Mouse (Mus musculus) adrenal gland, postnatal 14 days (tissue): ENCODE measurements around the gene Slc13a1. TPM values are rescaled to one million over a fixed set of nuclear protein-coding genes. Genes with fewer than 3 reads are reported as not detected.

Source experiments
- DNase-seq: peaks from one replicate; pipeline ENCODE4 v3.0.0; 2021; ENCODE audit warnings: mixed read lengths
- microRNA-seq, 2 experiments: library from miRNA; unstranded; fragments of <30 nt; microRNA quantifications; one replicate each; pipeline ENCODE4 v1.2.0; 2021
- total RNA-seq: library from RNA; stranded (reverse); gene quantifications from 2 replicates; pipeline ENCODE4 v1.2.3, GENCODE M21; 2021

The Slc13a1 gene
- total RNA-seq, 1 experiment from 2014 or later: not detected

GRCm38 (mm10) chr6:24072804-24073203 is 95.1 kb downstream of the Slc13a1 start:
- no peak for DNase-seq

GRCm38 (mm10) chr6:24059754-24060153 is 108.1 kb downstream of the Slc13a1 start:
- no peak for DNase-seq

DNA sequence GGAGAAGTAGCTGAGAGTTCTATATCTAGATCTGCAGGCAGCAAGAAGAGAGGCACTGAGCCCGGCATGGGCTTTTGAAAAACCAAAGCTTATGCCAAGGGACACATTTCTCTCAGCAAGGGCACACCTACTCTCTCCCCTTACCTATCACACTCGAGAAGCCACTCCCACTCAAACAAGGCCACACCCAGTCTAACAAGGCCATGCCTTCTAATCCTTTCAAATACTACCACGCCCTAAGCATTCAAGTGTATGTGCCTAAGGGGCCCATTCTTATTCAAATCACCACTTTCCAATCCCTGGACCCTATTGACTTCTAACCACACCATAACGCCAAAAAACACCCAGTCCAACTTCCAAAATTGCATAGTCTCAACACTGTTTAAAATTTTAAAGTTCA is 112.8 kb downstream of the Slc13a1 start:
- DNase-seq: no peak

DNA sequence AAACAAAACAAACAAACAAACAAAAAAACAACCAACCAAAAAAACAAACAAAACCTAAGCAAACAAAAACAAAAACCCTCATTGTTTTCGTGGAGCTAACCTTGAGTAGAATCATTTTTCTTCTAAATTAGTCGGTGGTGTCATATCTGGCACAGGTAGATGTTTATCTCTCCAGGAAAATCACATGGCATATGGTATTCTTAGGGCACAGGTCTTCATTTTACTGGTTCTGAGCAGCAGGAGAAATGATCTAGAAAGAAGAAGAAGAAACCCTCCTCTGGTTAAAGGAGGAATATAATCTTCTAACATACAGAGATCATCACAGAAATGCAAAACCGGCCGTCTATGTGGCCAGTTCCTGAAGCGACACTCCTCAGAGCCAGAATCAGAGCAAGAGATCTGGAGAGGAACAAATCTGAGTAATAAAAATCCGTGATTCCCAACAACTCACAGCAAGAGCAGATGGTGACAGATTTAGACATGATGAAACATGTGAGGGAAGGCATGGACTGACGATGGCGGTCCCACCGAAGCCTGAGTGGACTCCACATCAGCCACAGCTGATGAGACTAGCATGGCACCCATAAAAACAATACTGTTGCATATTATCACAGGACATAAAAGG is 113.7 kb downstream of the Slc13a1 start:
- no peak for DNase-seq

- DNase-seq: peak; percentile 47
These were observed 120.7 kb downstream of the Slc13a1 start for GRCm38 (mm10) chr6:24047014-24047770.

DNA sequence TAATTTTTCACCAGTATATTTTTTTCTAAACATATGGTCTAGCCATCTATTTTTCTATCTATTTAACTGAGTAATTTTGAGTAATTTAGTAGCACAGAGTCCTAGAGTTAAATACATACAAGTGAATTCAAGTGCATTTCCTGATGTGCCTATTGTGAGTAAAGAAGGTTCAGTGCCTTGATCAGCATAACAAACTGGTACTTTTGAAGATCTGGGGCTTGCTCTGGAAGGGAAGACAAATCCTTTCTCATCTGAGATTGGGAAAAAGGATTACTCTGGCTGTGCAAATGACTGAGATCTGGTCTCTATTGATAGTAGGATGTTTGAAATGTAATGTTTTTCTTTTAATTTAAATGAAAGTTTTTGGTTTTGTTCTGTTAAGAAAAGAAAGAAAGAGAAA is 124.4 kb downstream of the Slc13a1 start:
- no peak for DNase-seq

Small RNAs within 50 kb of the gene (microRNA-seq; reads per million reads assigned to microRNA genes)
- 0 reads per million in 2 experiments for gene Gm26386

Other genes with a start within 250 kb of the Slc13a1 start
- not detected in 2 replicates for gene Tas2r118, start 198.0 kb downstream of the Slc13a1 start, total RNA-seq